Mouse (Mus musculus) erythroblast, embryonic 14.5 days (primary cell): Measurements from ENCODE around the gene Eef1akmt4. TPM values are rescaled to one million over a fixed set of nuclear protein-coding genes. Genes with fewer than 3 reads are reported as not detected.
"Not testable (repeated sequence)": the region's sequence is repeated elsewhere in the genome, so short reads cannot be mapped to it uniquely, and the experiment has no call there.

Source experiments
- H3K27me3 ChIP-seq: 2 replicates; pipeline ENCODE4 v1.6.1; 2012; ENCODE audit warnings: inconsistent platforms; ENCODE audit not compliant: control insufficient read depth
- H3K36me3 ChIP-seq: 2 replicates; pipeline ENCODE4 v1.6.1; 2012; ENCODE audit warnings: mild to moderate bottlenecking, inconsistent platforms; ENCODE audit not compliant: control insufficient read depth
- H3K4me1 ChIP-seq: 2 replicates; pipeline ENCODE4 v1.6.1; 2012; ENCODE audit warnings: inconsistent platforms; ENCODE audit not compliant: control insufficient read depth
- H3K4me3 ChIP-seq: replicated peaks from 2 replicates; pipeline ENCODE3; 2012; ENCODE audit warnings: moderate library complexity, mild to moderate bottlenecking, inconsistent platforms
- H3K9me3 ChIP-seq: 2 replicates; pipeline ENCODE4 v1.6.1; 2012; ENCODE audit warnings: low read length, inconsistent platforms, mixed read lengths; ENCODE audit not compliant: control insufficient read depth
- GATA1 ChIP-seq: IDR thresholded peaks from 2 replicates; pipeline ENCODE4 v1.6.1; 2012; ENCODE audit warnings: low read length, inconsistent platforms, mixed read lengths
- TAL1 ChIP-seq: IDR thresholded peaks from 3 replicates; pipeline ENCODE4 v1.6.1; 2012; ENCODE audit warnings: low read length, inconsistent platforms, mixed read lengths
- polyA plus RNA-seq: library from polyadenylated mRNA; stranded (reverse); fragments of >175 nt; gene quantifications from 2 replicates; pipeline ENCODE4 v1.2.3, GENCODE M21; 2012

The Eef1akmt4 gene
- polyA plus RNA-seq, 1 experiment = 0.24 TPM

DNA sequence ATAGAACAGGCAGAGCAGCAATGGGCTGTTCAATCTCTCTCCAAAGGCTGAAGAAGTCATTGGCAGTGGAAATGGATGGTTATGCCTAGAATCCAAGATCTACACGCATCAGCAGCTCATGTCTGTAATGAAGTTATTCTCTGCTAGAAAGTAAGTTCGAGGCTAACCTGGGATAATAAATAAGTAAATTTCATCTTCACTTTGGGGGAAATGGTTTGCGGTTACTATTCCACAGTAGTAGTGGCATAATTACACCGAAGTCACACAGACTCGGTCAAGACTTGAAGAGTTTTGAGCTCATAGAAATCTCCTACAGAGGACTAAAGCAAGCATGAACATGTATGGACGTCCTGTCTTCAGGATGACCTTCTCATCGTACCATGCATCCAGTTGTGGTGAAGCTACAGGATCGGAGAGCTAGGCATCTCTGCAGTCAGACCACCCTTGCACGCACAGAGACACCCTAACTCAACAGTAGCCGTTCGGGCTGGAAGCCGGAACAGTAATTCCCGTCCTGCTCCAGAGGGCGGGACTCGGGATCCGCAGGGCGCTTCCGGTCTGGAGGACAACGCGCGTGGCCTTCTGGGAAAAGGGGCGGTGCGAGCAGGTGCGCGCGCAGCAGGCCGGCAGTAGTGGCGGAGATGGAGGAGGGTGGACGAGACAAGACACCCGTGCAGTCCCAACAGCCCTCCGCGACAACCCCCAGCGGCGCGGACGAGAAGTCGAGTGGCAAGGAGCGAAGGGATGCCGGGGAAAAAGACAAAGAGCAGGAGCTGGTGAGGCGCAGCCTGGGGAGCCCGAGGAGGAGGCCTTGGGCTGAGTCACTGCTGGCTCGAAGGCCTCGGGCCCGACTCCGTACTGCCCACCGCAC, 39.9 kb downstream of the Eef1akmt4 start, which contains the start of gene Psmd2:
Gene Psmd2, plus strand, starts transcription at position 577 of the 871 bp plus-strand sequence.
- Histone ChIP-seq H3K36me3 (peaks cover 30% of the 10 kb centered on the region), H3K27me3 (peaks cover 4% of the 10 kb centered on the region; the same call in 1 of the 2 replicates), H3K9me3 (no peaks in the 10 kb centered on the region), H3K4me3 (peak within 1 kb of the TSS; percentile 75), H3K4me1 (peaks cover 18% of the 10 kb centered on the region)
- TF ChIP-seq GATA1 (no peak), TAL1 (no peak)

- Histone ChIP-seq H3K27me3 (peaks cover 4% of the 10 kb centered on the region; the same call in 1 of the 2 replicates), H3K4me1 (peaks cover 18% of the 10 kb centered on the region), H3K9me3 (no peaks in the 10 kb centered on the region), H3K4me3 (peak overlapping the region; percentile 75), H3K36me3 (peaks cover 36% of the 10 kb centered on the region)
- TF ChIP-seq GATA1 (no peak), TAL1 (no peak)
Measured at GRCm38 (mm10) chr16:20651947-20652310, 40.5 kb downstream of the Eef1akmt4 start.

- Histone ChIP-seq H3K36me3 (peaks cover 50% of the 10 kb centered on the region), H3K9me3 (no peaks in the 10 kb centered on the region), H3K4me1 (peaks cover 18% of the 10 kb centered on the region), H3K4me3 (no peak overlapping the region), H3K27me3 (no peaks in the 10 kb centered on the region)
- TF ChIP-seq GATA1 (no peak), TAL1 (no peak)
Measured at GRCm38 (mm10) chr16:20653315-20653714, 41.9 kb downstream of the Eef1akmt4 start.

DNA sequence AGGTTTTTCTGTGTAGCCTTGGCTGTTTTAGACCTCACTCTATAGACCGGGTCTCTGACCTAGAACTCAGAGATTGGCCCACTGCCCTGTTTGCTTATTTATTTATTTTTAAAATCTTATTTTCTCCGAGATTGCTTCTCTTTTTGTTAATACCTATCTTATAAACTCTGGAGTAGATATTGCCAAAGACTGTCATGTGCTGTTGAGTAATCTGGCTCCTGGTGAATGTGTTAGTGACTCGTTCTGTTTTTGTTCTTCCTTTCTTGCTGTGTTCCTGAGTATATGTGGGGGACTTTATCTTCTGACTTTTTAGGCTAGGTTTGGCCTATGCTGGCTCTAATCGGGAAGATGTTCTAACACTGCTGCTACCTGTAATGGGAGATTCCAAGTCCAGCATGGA, 46.3 kb downstream of the Eef1akmt4 start:
- TF ChIP-seq GATA1 (no peak), TAL1 (no peak)
- Histone ChIP-seq H3K27me3 (no peaks in the 10 kb centered on the region), H3K4me1 (peaks cover 7% of the 10 kb centered on the region), H3K4me3 (no peak overlapping the region), H3K36me3 (peaks cover 93% of the 10 kb centered on the region), H3K9me3 (no peaks in the 10 kb centered on the region)

GRCm38 (mm10) chr16:20668013-20668412, 56.6 kb downstream of the Eef1akmt4 start, which contains the start of gene Eif4g1:
Gene Eif4g1 (plus strand): TSS chr16:20668313.
- not testable (repeated sequence) for H3K4me3 ChIP-seq, H3K9me3 ChIP-seq, H3K27me3 ChIP-seq
- Histone ChIP-seq H3K4me1 (peaks cover 10% of the 10 kb centered on the region), H3K36me3 (peaks cover 19% of the 10 kb centered on the region)

Other genes with a start within 250 kb of the Eef1akmt4 start
- gene Abcc5, start 185.2 kb upstream of the Eef1akmt4 start, polyA plus RNA-seq = 0.28 and 0.32 TPM in 2 replicates
- 0.70 and 0.73 TPM in 2 replicates for gene Eif2b5, start 112.8 kb upstream of the Eef1akmt4 start, polyA plus RNA-seq
- gene Dvl3, start 94.6 kb upstream of the Eef1akmt4 start, polyA plus RNA-seq = 1.4 TPM in 2 replicates
- 16.9 TPM in 2 replicates for gene Ap2m1, start 76.1 kb upstream of the Eef1akmt4 start, polyA plus RNA-seq
- gene Abcf3, start 63.0 kb upstream of the Eef1akmt4 start, polyA plus RNA-seq = 0.73 and 2.6 TPM in 2 replicates
- 0.06 and 0.10 TPM in 2 replicates for gene Vwa5b2, start 22.1 kb upstream of the Eef1akmt4 start, polyA plus RNA-seq
- not detected in 2 replicates for gene Gm49333, start within 50 bp of the Eef1akmt4 start, polyA plus RNA-seq
- gene Alg3, start 142 bp downstream of the Eef1akmt4 start, polyA plus RNA-seq = 1.2 and 1.4 TPM in 2 replicates
- gene Camk2n2, start 9.7 kb downstream of the Eef1akmt4 start, polyA plus RNA-seq = not detected in 2 replicates
- gene Ece2, start 18.2 kb downstream of the Eef1akmt4 start, polyA plus RNA-seq = not detected in 2 replicates
- 19.6 and 22.4 TPM in 2 replicates for gene Psmd2, start 40.1 kb downstream of the Eef1akmt4 start, polyA plus RNA-seq
- gene Eif4g1, start 56.7 kb downstream of the Eef1akmt4 start, polyA plus RNA-seq = 37.6 and 54.8 TPM in 2 replicates
- 0.26 and 0.29 TPM in 2 replicates for gene Fam131a, start 81.6 kb downstream of the Eef1akmt4 start, polyA plus RNA-seq
- gene Polr2h, start 106.1 kb downstream of the Eef1akmt4 start, polyA plus RNA-seq = 0.25 TPM in 1 of 2 replicates, not detected in the other
- gene Clcn2, start 106.2 kb downstream of the Eef1akmt4 start, polyA plus RNA-seq = 1.8 and 3.3 TPM in 2 replicates
- gene Chrd, start 121.5 kb downstream of the Eef1akmt4 start, polyA plus RNA-seq = not detected in 2 replicates
- not detected in 2 replicates for gene Thpo, start 122.9 kb downstream of the Eef1akmt4 start, polyA plus RNA-seq